In genomic region chr5:71700468-71701272, GRCm38 (mm10) we compare ENCODE assay signal across 9 mouse cellular contexts. TPM values are rescaled to one million over a fixed set of nuclear protein-coding genes. Genes with fewer than 3 reads are reported as not detected.
A peak's percentile ranks its signal among the peaks of the same experiment; 100 is the strongest.
DNase-seq lines count a peak whose midpoint lies in the region; ATAC-seq and TF ChIP-seq lines count a peak whose summit lies in the region.
"Had no signal": no experiment of that assay in that cellular context is flagged by ENCODE, and none has a peak within 500 bp of the region (broad histone marks: within the 10 kb centered on the region; RNA-seq: fewer than 3 reads in every experiment).

No protein-coding gene starts in this region.

- TF ChIP-seq POLR2A in ES-Bruce4 (IDR thresholded peaks at IDR 0.05; ENCODE audit: insufficient read depth, low read length) = no peak

- peak overlapping the region; percentile 71 for H3K4me3 ChIP-seq in ES-Bruce4 (ENCODE audit: low read depth, low read length)
- H3K4me3 ChIP-seq in forebrain, embryonic 15.5 days = peak overlapping the region; percentile 51
- peak overlapping the region; percentile 42 for H3K4me3 ChIP-seq in lung, embryonic 14.5 days (ENCODE audit: low read depth, low read length)

- H3K4me2 ChIP-seq in forebrain, embryonic 15.5 days (replicated peaks) = peak overlapping the region; percentile 86
- peak overlapping the region; percentile 76 for H3K4me2 ChIP-seq in lung, embryonic 14.5 days

- ATAC-seq in forebrain, embryonic 15.5 days (replicated peaks) = peak; percentile 93
- peak; percentile 96 for ATAC-seq in lung, embryonic 14.5 days (ENCODE audit: insufficient read depth)

- peak; percentile 52 for DNase-seq in cerebellum, adult 11-12 months
- DNase-seq in heart, postnatal 36 days = peak; percentile 2 to 3
- peak; percentile 59 for DNase-seq in layer of hippocampus, adult 9-11 months
- peak; percentile 75 for DNase-seq in lung, embryonic 14.5 days
- peak; percentile 73 for DNase-seq in retina, embryonic 14.5 days (ENCODE audit: low spot score)
- no peak for DNase-seq in c-Kit-positive CD71-positive TER-119-positive erythroid progenitor cells, embryonic 14.5 days (ENCODE audit: low spot score)

- no peaks in the 10 kb centered on the region for H3K36me3 ChIP-seq in ES-Bruce4 (ENCODE audit: control insufficient read depth, insufficient read depth, low read length, poor library complexity, severe bottlenecking)
- no peaks in the 10 kb centered on the region for H3K36me3 ChIP-seq in forebrain, embryonic 15.5 days
- H3K36me3 ChIP-seq in lung, embryonic 14.5 days (ENCODE audit: insufficient read depth) = no peaks in the 10 kb centered on the region
- H3K36me3 ChIP-seq: G1E had no signal

- H3K4me1 ChIP-seq in ES-Bruce4 (ENCODE audit: control insufficient read depth, insufficient read depth, low read length) = no peaks in the 10 kb centered on the region
- H3K4me1 ChIP-seq in forebrain, embryonic 15.5 days = peaks cover 9% of the 10 kb centered on the region
- H3K4me1 ChIP-seq in lung, embryonic 14.5 days (ENCODE audit: insufficient read depth) = no peaks in the 10 kb centered on the region

- H3K27ac ChIP-seq in ES-Bruce4 (ENCODE audit: insufficient read depth, low read length) = no peak overlapping the region
- H3K27ac ChIP-seq in forebrain, embryonic 15.5 days (replicated peaks) = no peak overlapping the region
- H3K27ac ChIP-seq in lung, embryonic 14.5 days (ENCODE audit: low read depth) = no peak overlapping the region

- intact Hi-C loops in heart, postnatal 36 days (cut with DNase I) = loop anchor here (5.0 to 10.0 kb wide), 2 partner anchors 153 to 196 kb away; partner anchors contain the start of gene Cox7b2

- TF ChIP-seq CTCF in ES-Bruce4 (IDR thresholded peaks at IDR 0.05; ENCODE audit: low read depth, low read length) = peak; percentile 32
- peak; percentile 62 for TF ChIP-seq CTCF in lung, embryonic 14.5 days (IDR thresholded peaks at IDR 0.05; ENCODE audit: low read depth)

- H3K9me3 ChIP-seq in ES-Bruce4 (replicated peaks; ENCODE audit: control insufficient read depth, insufficient read depth, low read length, poor library complexity, severe bottlenecking) = no peaks in the 10 kb centered on the region
- no peaks in the 10 kb centered on the region for H3K9me3 ChIP-seq in forebrain, embryonic 15.5 days
- H3K9me3 ChIP-seq in lung, embryonic 14.5 days (ENCODE audit: low read depth, low read length) = no peaks in the 10 kb centered on the region
- H3K9me3 ChIP-seq: G1E had no signal

- peak overlapping the region; percentile 49 for H3K9ac ChIP-seq in ES-Bruce4 (ENCODE audit: low read depth, poor library complexity, severe bottlenecking)
- peak overlapping the region; percentile 55 for H3K9ac ChIP-seq in forebrain, embryonic 15.5 days (replicated peaks)
- peak overlapping the region; percentile 59 for H3K9ac ChIP-seq in lung, embryonic 14.5 days

- peaks cover 3% of the 10 kb centered on the region; the same call in 1 of the 2 replicates for H3K27me3 ChIP-seq in ES-Bruce4 (ENCODE audit: control insufficient read depth, insufficient read depth, low read length, poor library complexity, severe bottlenecking)
- H3K27me3 ChIP-seq in forebrain, embryonic 15.5 days = no peaks in the 10 kb centered on the region
- peaks cover 8% of the 10 kb centered on the region for H3K27me3 ChIP-seq in lung, embryonic 14.5 days (ENCODE audit: insufficient read depth, low read length)

- TF ChIP-seq EP300 in ES-Bruce4 (IDR thresholded peaks at IDR 0.05; ENCODE audit: insufficient read depth, low read depth, low read length) = no peak

- under 1% methylated on average over 46 of the region's 46 CpGs for WGBS in forebrain, embryonic 15.5 days
- under 1% methylated on average over 46 of the region's 46 CpGs for WGBS in lung, embryonic 14.5 days

RNA-seq across cellular contexts. Expression of gene Gabra4, which starts 42.6 kb away (rescaled TPM):
- polyA plus RNA-seq in ES-Bruce4 (2011; ENCODE audit: insufficient read depth, insufficient read length, low read depth, missing spikeins) = 0.50 TPM in 1 of 2 replicates, not detected in the other
- polyA plus RNA-seq in forebrain, embryonic 15.5 days (2015; fragmentation: Nextera tagmentation; extraction: Ambion mirVana) = 18.2 and 20.2 TPM in 2 replicates
- not detected for total RNA-seq in heart, postnatal 36 days (2021)
- 1.6 and 2.3 TPM in 2 replicates for polyA plus RNA-seq in lung, embryonic 14.5 days (2014; fragmentation: Nextera tagmentation; extraction: Ambion mirVana)
- polyA plus RNA-seq: G1E had no signal

RNA-seq across cellular contexts. Expression of gene Gabrb1, which starts 42.8 kb away (rescaled TPM):
- not detected in 2 replicates for polyA plus RNA-seq in ES-Bruce4 (2011; ENCODE audit: insufficient read depth, insufficient read length, low read depth, missing spikeins)
- polyA plus RNA-seq in forebrain, embryonic 15.5 days (2015; fragmentation: Nextera tagmentation; extraction: Ambion mirVana) = 17.8 and 18.8 TPM in 2 replicates
- total RNA-seq in heart, postnatal 36 days (2021) = under 1 TPM; 0.03 to 0.06 TPM
- polyA plus RNA-seq in lung, embryonic 14.5 days (2014; fragmentation: Nextera tagmentation; extraction: Ambion mirVana) = 0.24 and 0.27 TPM in 2 replicates
- polyA plus RNA-seq: G1E had no signal

Comparison
In these comparisons a context has a peak if more than half of its experiments do, and no peak if none do; other contexts are left out.
1. RNA of gene Gabrb1, which starts 42.8 kb away (polyA plus RNA-seq): 17.8 to 18.8 TPM in forebrain, embryonic 15.5 days; 0.24 to 0.27 TPM in lung, embryonic 14.5 days and not detected in ES-Bruce4; every median in the first group is over 10 times any median in the second.
2. Peak in every context shown above with its lines, with median percentiles within 50 percentile points of each other: H3K4me3 ChIP-seq and H3K9ac ChIP-seq.